Mouse (Mus musculus) brain, embryonic 14.5 days (tissue): ENCODE results near the gene Cyp11a1.

ENCODE experiments used
- CTCF ChIP-seq: fragments of 200-500 bp; IDR thresholded peaks from 2 replicates; pipeline ENCODE4 v1.5.1; 2012; ENCODE audit warnings: inconsistent platforms, mild to moderate bottlenecking, moderate library complexity, borderline replicate concordance; ENCODE audit not compliant: insufficient read depth, insufficient read length; ENCODE audit errors: extremely low read depth
- POLR2A ChIP-seq: fragments of 200-500 bp; IDR thresholded peaks from 2 replicates; pipeline ENCODE4 v1.6.1; 2012; ENCODE audit warnings: mild to moderate bottlenecking, inconsistent platforms, borderline replicate concordance; ENCODE audit not compliant: poor library complexity, insufficient read depth, insufficient read length, severe bottlenecking; ENCODE audit errors: extremely low read depth

DNA sequence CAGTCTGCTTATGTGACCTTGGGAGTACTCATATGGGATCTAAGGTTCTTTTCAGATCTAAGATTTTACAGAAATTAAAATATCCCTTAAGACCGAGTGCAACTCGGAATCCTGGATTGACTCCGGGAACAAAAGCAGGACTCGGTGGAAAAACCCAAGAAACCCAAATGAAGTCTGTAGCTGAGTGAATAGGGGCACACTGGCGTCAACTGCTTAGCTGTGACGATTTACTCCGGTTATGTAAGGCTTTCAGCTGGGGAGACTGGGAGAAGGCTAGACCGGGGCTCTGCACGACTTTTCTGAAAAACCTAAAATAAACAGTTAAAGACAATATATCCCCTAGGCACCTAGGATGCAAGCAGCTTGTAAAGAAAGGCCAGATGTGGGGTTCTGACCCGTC is 46.8 kb upstream of the Cyp11a1 start:
- TF ChIP-seq CTCF, result no peak
- no peak for TF ChIP-seq POLR2A
